In the genomic region with DNA sequence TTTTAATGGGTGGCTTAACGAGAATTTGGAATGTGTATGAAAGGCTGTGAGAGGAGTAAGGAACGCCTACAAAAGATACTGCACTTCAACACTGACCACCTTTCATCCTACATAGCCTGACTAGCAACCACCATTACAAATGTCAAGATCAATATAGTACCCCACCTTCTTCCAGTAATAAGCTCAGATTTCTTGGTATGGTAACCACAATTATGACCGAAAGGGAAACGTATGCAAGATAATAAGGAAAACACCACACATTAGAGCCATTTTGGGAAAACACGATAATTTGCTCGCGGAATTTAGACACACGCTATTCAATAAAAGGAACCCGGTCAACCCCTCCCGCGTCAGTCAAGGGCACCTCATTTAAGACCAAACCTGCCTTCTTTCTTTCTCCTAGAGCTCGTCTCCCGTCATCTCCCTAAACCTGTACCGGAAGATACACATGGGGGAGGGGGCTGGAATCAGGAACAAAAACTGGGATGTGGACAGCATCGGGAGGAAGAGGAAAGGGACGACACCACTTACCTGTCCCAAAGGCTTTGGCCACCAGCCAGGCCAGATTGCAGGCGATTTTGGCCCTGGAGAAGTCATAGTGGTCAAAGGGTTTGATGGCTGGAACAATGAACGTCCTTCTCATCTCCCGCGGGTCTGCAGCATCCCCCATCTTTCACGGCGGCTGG, we compare ENCODE assay signal across 8 mouse cellular contexts. TPM values are rescaled to one million over a fixed set of nuclear protein-coding genes. Genes with fewer than 3 reads are reported as not detected.
DNase-seq lines count a peak whose midpoint lies in the region; ATAC-seq and TF ChIP-seq lines count a peak whose summit lies in the region.

No protein-coding gene starts in this region.

- H3K27me3 ChIP-seq in embryonic facial prominence, embryonic 10.5 days (replicated peaks; ENCODE audit: low read depth, poor library complexity, severe bottlenecking): peaks cover 11% of the 10 kb centered on the region
- no peaks in the 10 kb centered on the region for H3K27me3 ChIP-seq in hindbrain, embryonic 14.5 days (ENCODE audit: control insufficient read depth, insufficient read depth, low read length)
- H3K27me3 ChIP-seq in liver, embryonic 16.5 days (ENCODE audit: control insufficient read depth, insufficient read depth, low read depth, low read length): no peaks in the 10 kb centered on the region
- H3K27me3 ChIP-seq in small intestine, adult 2 months (ENCODE audit: control insufficient read depth, insufficient read depth, low read length): peaks cover 27% of the 10 kb centered on the region

- ATAC-seq in hindbrain, embryonic 14.5 days (ENCODE audit: low FRiP score): no peak; the same call in 1 of the 2 replicates
- no peak for ATAC-seq in liver, embryonic 16.5 days (ENCODE audit: low read depth)

- peaks cover 13% of the 10 kb centered on the region for H3K36me3 ChIP-seq in embryonic facial prominence, embryonic 10.5 days (replicated peaks)
- H3K36me3 ChIP-seq in hindbrain, embryonic 14.5 days (replicated peaks; ENCODE audit: control insufficient read depth, insufficient read depth): no peaks in the 10 kb centered on the region
- peaks cover 6% of the 10 kb centered on the region for H3K36me3 ChIP-seq in liver, embryonic 16.5 days (ENCODE audit: control insufficient read depth, insufficient read depth)
- H3K36me3 ChIP-seq in small intestine, adult 2 months (ENCODE audit: control insufficient read depth, insufficient read depth, low read length): no peaks in the 10 kb centered on the region

- peak; percentile 13; the same call in 1 of the 2 replicates for TF ChIP-seq POLR2A in small intestine, adult 2 months (IDR thresholded peaks at IDR 0.05; ENCODE audit: low read depth, low read length)

- TF ChIP-seq CTCF in small intestine, adult 2 months (IDR thresholded peaks at IDR 0.05; ENCODE audit: extremely low read depth, insufficient read length, insufficient replicate concordance, low read depth, low read length): no peak; the same call in 1 of the 2 replicates

- H3K4me1 ChIP-seq in embryonic facial prominence, embryonic 10.5 days: peaks cover 44% of the 10 kb centered on the region
- H3K4me1 ChIP-seq in hindbrain, embryonic 14.5 days (replicated peaks; ENCODE audit: control insufficient read depth, insufficient read depth, low read length): peaks cover 25% of the 10 kb centered on the region
- peaks cover 35% of the 10 kb centered on the region for H3K4me1 ChIP-seq in liver, embryonic 16.5 days (ENCODE audit: control insufficient read depth, low read depth, low read length)
- peaks cover 6% of the 10 kb centered on the region; the same call in 1 of the 2 replicates for H3K4me1 ChIP-seq in small intestine, adult 2 months (ENCODE audit: control insufficient read depth, insufficient read depth, insufficient read length, low read length)

- H3K4me3 ChIP-seq in embryonic facial prominence, embryonic 10.5 days: peak overlapping the region; percentile 96
- H3K4me3 ChIP-seq in hindbrain, embryonic 14.5 days (replicated peaks; ENCODE audit: low read length): peak overlapping the region; percentile 96
- peak overlapping the region; percentile 98 for H3K4me3 ChIP-seq in liver, embryonic 16.5 days (ENCODE audit: low read depth, low read length)
- H3K4me3 ChIP-seq in small intestine, adult 2 months (ENCODE audit: low read depth, low read length): peak overlapping the region; percentile 90

- under 1% methylated on average over 22 of the region's 22 CpGs for WGBS in embryonic facial prominence, embryonic 10.5 days
- under 1% methylated on average over 22 of the region's 22 CpGs for WGBS in hindbrain, embryonic 14.5 days
- 1% methylated on average over 22 of the region's 22 CpGs for WGBS in liver, embryonic 16.5 days (ENCODE audit: insufficient replicate concordance)
- 7% methylated on average over 22 of the region's 22 CpGs for WGBS in small intestine, adult 2 months

- DNase-seq in kidney, adult 9 months: peak; percentile 30
- no peak for DNase-seq in kidney, adult 18-20 months
- DNase-seq in MN1 (ENCODE audit: low spot score): peak; percentile 28
- DNase-seq in embryonic facial prominence, embryonic 10.5 days (ENCODE audit: low spot score): no peak
- peak; percentile 45 for DNase-seq in hindbrain, embryonic 14.5 days (ENCODE audit: low spot score)
- DNase-seq in ovary, postnatal 14 days (ENCODE audit: low spot score): no peak

- H3K9me3 ChIP-seq in embryonic facial prominence, embryonic 10.5 days: no peaks in the 10 kb centered on the region
- H3K9me3 ChIP-seq in hindbrain, embryonic 14.5 days (ENCODE audit: control insufficient read depth, low read length): no peaks in the 10 kb centered on the region
- H3K9me3 ChIP-seq in liver, embryonic 16.5 days (replicated peaks; ENCODE audit: control insufficient read depth, low read length): no peaks in the 10 kb centered on the region

- peak overlapping the region; percentile 98 for H3K9ac ChIP-seq in hindbrain, embryonic 14.5 days
- peak overlapping the region; percentile 96 for H3K9ac ChIP-seq in liver, embryonic 16.5 days (ENCODE audit: low read depth, low read length)

- H3K4me2 ChIP-seq in hindbrain, embryonic 14.5 days (replicated peaks): peak overlapping the region; percentile 82
- peak overlapping the region; percentile 97 for H3K4me2 ChIP-seq in liver, embryonic 16.5 days (ENCODE audit: low read depth, low read length)

- peak overlapping the region; percentile 98 for H3K27ac ChIP-seq in embryonic facial prominence, embryonic 10.5 days (replicated peaks)
- peak overlapping the region; percentile 99 for H3K27ac ChIP-seq in hindbrain, embryonic 14.5 days
- peak overlapping the region; percentile 99 for H3K27ac ChIP-seq in liver, embryonic 16.5 days (ENCODE audit: low read length)
- no peak overlapping the region for H3K27ac ChIP-seq in small intestine, adult 2 months (ENCODE audit: insufficient read depth, low read depth, low read length)

RNA-seq across cellular contexts. Expression of gene Camsap2, which starts 1.0 kb away (rescaled TPM):
- 11.4 and 12.4 TPM in 2 replicates for polyA plus RNA-seq in embryonic facial prominence, embryonic 10.5 days (2016; fragmentation: Nextera tagmentation; extraction: Ambion mirVana)
- polyA plus RNA-seq in hindbrain, embryonic 14.5 days (2014; fragmentation: Nextera tagmentation; extraction: Ambion mirVana): 59.5 and 62.9 TPM in 2 replicates
- 5.1 and 5.8 TPM in 2 replicates for polyA plus RNA-seq in liver, embryonic 16.5 days (2015; fragmentation: Nextera tagmentation; extraction: Ambion mirVana)
- 1.4 and 2.4 TPM in 2 replicates for polyA plus RNA-seq in small intestine, adult 2 months (2012; rRNA removed)

Comparison
In these comparisons a context has a peak if more than half of its experiments do, and no peak if none do; other contexts are left out.
1. DNase-seq: peak in kidney, adult 9 months (single experiment), MN1 (single experiment) and hindbrain, embryonic 14.5 days (single experiment); none in kidney, adult 18-20 months (single experiment), embryonic facial prominence, embryonic 10.5 days (single experiment) and ovary, postnatal 14 days (single experiment).
2. Peak in every context shown above with its lines, with median percentiles within 50 percentile points of each other: H3K4me3 ChIP-seq.